Mouse (Mus musculus): Measurements from ENCODE around the gene Atp8b3.
A peak's percentile ranks its signal among the peaks of the same experiment; 100 is the strongest.

The Atp8b3 gene

DNA sequence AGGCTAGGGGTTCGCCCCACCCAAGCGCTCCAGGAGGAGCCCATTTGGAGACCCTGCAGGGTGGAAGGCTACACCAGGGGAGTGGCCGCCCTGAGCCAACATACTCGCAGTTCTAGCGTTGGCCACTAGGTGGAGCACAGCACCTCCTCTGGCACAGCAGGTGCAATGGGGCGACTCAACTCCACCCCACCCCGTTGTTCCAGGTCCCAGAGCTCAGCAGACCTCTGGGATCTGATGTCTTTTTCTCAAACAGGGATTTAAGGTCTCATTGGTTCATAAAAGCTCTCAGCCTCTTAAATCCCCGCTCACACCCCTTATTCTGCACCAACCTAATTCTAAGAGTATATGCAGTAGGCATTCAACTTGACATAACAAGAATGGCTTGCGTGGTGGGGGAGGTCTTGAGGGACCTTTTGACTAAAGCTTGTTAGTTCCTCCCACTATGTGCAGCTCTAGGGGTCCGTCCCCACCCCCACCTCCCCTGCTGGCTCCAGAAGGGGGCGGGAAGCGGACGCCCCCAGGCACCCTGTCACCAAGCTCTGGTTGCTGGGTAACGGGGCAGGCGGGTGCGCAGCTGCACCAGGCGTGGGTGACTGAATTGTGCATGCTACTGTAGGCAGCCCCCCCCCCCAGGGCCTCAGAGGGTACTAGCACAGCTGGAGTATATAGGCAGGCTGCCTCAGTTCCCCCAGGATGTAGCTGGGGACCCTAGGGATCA, 27.6 kb upstream of the Atp8b3 start:
- DNase-seq (ENCODE audit: low read depth): peak; percentile 93

DNA sequence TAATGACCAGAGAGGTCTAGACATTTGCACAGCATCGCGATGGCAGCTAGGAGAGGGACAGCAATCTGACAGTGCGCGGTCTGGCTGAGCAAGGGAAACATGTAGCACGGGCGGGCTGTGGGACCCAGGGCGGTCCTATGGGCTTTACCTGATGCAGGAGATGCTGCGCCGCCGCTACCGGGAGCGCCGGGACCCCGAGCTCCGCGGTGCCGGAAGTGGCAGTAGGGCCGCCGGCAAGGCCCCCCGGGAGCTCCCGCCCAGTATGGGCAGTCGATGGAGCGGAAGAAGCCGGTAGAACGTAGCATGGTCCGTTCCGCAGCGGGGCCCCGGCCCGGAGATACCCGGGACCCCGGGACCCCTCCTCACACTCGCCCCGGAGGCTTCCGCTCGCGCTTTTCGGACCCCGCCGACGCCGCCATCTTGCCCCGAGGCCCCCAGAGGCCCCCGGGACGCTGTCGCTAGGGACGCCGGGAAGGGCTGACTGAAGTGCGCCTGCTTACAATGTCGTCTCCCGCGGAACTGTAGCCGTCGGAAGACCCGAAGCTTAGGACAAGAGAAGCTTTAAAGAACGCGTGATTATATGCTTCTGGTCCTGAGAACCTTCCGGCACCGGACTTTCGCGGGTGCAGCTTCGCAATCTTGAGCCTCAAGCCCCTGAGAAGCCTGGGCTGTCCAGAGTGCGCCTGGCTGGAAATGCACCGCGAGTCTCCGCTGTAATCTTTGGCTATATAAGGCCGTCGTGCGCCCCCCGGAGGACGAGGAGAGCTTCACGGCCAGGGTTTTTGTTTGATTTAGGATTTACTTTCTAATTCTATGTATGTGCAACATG, 22.4 kb upstream of the Atp8b3 start, which contains the start of gene Rexo1:
Rexo1 (minus strand) TSS at position 445 of the 829 bp plus-strand sequence.
- peak; percentile 97 for DNase-seq (ENCODE audit: low read depth)

DNA sequence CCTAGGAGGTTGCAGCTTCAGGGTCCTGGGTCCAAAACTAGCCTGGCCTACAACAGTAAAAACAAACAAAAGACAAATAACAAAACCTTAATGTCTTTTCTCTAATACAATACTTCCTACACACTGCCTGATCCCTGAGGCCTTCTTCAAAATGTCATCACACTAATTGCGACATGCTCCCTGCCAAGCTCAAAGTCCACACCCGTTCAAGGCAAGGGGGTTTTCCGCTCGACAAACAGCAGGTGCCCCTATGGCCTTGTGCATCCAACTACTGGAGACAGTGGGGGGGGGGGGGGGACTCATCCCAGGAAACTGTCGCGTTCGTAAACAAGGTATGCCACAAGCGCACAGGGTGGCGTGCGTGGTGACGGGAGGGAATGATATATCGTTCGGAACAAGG, 21.7 kb upstream of the Atp8b3 start:
- DNase-seq (ENCODE audit: low read depth): no peak

DNA sequence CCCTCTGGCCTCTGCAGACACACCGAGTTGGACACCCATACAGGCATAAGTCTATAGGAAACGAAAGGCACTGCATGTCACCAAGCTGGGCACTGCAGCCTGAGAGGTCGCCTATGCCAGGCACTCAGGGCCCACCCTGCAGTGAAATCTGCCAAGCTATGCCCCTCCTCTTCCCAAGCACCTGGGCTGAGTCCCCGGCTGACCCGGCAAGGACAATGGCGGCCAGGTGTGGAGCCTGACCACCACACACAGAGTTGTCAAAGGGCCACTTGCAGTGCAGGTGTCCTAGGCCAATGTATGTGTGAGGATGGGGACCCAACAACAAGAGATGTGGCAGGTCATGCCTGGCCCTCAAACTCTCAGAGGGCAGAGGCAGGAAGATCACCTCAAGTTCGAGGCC, 20.5 kb upstream of the Atp8b3 start:
- no peak for DNase-seq (ENCODE audit: low read depth)

DNA sequence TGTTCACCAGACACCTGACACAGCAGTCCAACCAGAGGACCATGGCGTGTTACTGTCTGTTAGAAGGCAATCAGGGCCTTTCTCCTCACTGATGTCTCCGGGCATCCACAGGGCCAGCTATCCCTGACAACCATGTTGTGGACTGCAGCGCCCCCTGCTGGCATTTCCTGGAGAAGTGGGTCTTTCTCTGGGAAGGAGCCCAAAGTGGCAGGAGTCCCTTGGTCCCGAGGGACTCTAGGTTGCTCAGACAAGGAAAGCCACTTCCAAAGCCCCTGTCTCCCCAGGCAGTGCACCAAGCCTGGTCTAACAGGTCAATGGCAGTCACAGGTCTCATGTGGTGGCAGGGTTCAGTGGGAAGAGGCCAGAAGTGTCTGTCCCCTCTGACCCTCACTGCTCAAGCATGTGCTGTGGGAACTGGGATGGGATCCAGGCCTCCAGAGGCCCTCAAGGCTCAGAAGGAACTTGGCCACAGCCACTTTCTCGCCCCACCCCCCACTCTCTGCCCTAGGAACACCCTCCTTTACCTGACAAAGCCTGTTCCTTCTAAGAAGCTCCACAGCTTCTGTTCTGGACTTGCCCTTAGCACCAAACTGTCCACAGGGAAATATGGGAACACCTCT, 18.5 kb upstream of the Atp8b3 start:
- DNase-seq (ENCODE audit: low read depth): peak; percentile 74

DNA sequence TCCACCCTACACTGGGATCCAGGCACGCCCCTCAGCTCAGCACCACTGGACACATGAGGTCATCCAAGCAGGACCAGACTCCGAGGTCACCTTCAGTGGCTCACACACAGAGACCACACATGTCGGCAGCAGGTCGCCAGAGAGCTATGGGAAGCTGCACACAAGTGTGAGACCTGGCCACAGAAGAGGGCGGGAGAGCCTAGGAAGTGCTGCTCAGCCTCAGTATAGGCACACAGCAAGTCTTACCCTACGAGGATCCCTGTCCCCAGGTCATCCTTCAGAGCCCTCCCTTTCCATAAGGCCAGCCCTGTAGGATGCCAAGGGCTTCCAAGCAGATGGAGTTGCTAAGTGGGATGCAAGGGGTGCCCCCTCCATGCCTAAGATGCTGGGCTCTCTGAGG, 15.1 kb upstream of the Atp8b3 start:
- DNase-seq (ENCODE audit: low read depth): no peak

DNA sequence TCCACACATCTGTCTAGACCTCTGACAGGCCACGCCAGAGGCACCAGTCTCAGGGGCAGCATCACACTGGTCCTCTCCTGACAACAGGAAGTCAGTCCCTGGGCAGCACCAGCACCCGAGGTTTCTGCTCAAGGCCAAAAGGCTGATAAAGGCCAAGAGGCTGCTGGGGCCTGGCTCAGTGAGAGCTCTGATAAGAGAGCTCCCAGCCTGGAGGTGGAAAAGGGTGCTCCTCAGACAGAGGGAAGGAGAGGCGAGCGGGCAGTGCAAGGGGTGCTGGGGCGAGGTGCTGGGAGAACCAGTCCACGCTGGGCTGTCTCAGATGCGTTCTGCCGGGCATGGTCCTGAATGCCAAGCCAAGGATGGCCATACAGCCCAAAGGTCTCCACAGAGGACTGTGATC, 14.7 kb upstream of the Atp8b3 start:
- DNase-seq (ENCODE audit: low read depth): no peak

DNA sequence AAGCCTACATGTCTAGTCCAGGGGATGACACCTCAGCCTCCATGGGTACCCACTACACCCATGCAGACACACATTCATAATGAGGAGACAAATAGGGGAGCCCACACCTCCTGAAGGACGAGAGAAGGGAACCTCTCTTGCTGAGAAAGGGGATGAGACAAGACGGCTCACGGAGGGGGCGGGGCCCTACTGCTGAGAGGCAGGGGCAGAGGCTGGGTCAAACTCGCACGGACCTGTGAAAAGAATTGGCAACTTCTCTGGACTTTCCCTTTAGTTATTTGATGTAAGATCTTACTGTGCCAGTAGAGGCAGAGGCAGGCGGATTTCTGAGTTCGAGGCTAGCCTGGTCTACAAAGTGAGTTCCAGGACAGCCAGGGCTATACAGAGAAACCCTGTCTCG, 13.4 kb upstream of the Atp8b3 start:
- DNase-seq (ENCODE audit: low read depth): no peak

DNA sequence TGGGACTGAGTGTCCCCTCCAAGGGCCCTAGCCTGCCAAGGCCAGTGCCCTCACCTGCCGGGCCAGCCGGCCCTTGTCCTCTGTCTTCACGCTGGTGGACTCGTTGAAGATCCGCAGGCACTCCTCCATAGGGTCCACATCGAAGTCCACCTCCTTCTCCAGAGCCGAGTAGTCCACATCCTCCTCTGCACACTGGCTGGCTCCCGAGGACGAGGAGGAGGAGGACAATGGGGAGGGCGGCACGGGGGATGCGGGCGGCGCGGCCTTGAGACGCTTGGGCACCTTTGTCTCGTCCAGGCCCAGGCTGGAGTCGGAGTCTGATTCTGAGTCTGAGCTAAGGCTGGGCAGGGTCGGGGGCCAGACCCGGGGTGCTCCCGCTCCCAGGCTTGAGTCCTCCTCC, 10.4 kb upstream of the Atp8b3 start:
- DNase-seq (ENCODE audit: low read depth): no peak

DNA sequence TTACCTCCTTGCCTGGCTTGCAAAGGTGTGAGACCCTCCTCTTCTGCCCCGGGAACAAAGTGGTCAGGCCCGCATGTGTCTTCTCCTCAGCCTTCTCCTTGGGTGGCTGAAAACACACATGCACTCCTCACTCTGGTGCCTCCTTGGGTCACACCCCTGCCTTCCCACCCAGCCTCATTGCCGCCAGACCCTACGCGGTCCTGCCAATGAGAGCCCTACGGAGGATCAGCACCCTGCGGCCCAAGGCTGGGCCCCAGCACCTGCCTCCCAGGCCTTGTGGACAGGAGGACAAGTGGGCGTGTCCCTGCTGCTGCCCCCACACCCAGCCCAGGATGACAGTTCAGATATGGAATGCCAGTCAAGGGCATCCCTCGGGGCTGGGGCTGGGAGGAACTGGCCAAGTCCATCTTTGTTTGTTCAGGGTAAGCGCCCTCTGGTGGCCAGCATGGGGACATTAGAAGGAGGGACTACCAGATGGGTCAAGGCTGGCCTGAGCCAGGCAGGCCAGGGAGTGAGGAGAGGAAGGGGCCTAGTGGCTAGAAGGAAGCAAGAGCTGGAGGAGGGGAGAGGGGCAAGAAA, 9.6 kb upstream of the Atp8b3 start:
- DNase-seq (ENCODE audit: low read depth): peak; percentile 56

DNA sequence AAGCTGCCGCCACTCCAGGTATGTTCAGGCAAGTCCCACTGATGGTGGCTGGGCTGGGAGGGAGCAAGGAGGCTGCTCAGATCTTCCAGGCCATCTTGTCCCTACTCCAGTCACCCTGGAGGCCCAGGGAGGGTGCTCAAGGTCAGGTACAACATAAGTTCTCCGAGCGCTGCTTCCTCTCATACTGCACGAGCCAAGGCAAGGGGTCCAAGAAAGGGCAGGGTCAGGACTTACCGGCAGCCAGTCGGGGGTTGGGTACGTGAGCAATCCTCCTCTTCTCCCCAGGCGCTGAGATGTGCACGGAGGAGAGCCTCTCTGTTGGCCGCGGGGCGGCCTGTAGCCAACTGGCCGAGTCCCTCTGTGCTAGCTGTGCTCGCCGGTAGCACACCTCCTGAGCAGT, 8.6 kb upstream of the Atp8b3 start:
- DNase-seq (ENCODE audit: low read depth): no peak

DNA sequence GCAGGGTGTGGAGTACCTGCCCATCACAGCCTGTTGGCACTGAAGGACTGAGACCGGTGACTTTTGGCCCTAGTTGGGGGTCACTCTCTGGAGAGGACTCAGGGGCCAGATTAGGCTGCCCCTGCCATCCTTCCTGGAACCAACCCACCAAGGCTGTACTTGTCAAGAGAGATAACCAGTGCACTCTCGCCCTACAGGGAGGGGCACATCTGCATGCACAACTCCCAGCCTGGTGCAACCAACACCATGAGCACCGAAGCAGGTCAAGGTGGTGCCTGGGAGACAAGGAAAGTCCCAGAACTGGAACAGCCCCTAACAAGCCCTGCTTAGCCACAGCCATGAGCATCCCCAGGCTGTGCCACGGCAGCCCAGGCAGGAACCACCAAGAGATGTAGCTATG, 8.0 kb upstream of the Atp8b3 start:
- no peak for DNase-seq (ENCODE audit: low read depth)

DNA sequence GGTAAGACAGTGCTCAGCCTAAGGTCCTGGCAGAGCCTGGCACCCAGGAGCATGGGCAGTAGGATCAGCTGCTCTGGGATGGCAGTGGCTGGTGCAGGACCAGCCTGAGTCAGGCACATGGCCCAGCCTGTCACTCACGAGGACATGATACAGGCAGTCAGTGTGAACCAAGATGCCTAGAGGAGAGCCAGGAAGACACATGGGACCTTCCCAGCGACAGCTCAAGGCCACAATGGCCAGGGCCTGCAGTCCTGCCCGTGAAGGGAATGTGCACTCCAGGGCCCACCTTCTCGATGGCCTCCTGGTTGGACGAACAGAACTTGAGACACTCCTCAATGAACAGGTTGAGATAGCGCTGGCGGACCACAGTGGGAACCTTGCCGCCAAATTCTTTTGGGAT, 6.7 kb upstream of the Atp8b3 start:
- no peak for DNase-seq (ENCODE audit: low read depth)

DNA sequence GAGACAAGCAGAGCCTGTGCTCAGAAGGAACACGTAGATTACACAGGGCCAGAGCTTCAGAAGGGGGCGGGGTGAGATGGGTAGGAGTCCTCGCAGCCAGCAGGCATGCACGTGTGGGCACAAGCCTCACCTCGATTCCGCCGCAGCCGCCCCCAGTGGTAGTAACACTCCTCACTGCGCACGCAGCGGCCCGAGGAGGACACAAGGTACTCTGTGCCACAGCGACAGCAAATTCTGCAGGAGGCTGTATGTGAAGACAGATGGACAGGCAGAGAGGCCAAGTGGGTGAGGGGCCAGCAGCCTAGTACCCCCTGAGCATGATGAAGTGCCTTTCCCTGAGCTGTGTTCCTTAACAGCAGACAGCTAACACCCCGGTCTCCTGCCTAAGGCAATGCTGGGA, 4.9 kb upstream of the Atp8b3 start:
- no peak for DNase-seq (ENCODE audit: low read depth)

DNA sequence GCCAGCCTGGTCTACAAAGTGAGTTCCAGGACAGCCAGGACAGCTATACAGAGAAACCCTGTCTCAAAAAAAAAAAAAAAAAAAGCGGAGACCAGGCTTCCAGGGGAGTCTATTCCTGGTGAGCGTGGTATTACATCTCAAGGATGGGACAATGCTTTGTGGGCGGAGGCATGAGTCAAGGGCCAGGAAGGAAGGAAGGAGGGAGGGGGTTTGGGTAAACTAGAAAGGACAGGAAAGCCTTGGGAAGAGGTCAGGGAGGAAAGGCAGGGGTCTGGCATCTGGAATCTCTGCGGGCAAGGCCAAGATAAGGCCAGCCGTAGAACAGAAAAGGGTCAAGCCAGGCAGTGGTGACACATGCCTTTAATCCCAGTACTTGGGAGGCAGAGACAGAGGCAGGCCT, 569 bp upstream of the Atp8b3 start:
- no peak for DNase-seq (ENCODE audit: low read depth)

DNA sequence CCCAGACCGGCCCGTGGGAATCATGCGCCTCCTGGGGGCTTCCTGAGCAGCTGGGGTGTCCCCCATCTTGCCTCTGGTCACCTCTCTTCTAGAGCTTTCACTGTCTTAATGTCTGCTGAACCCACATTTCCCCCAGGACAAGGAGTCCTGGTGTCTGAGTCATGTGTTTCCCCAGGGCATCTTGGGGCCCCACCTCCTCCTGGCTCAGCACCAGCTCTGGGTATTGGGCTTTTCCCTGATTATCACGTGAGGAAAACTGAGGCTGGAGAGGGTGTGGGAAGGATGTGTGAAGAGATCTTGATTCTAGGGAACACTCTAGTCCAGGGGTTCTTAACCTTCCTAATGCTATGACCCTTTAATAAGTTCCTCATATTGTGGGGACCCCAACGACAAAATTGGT, 744 bp downstream of the Atp8b3 start:
- no peak for DNase-seq (ENCODE audit: low read depth)

DNA sequence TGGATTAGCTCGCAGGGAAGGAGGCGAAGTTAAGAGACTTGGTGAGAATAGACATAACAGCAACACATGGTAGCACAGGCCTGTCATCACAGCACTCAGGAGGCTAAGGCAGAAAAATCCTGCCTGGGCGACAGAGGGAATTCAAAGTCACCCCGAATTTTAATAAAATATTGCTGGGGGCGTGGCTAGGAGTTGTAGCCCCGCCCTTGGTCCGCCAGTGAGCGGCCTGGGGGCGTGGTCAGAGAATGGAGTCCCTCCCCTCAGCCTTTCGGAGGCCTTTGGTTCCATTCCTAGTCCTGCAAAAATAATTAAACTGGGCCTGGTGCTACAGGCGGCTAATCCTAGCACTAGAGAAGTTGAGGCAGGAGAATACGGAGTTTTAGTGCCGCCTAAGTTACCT, 3.2 kb downstream of the Atp8b3 start:
- no peak for DNase-seq (ENCODE audit: low read depth)

DNA sequence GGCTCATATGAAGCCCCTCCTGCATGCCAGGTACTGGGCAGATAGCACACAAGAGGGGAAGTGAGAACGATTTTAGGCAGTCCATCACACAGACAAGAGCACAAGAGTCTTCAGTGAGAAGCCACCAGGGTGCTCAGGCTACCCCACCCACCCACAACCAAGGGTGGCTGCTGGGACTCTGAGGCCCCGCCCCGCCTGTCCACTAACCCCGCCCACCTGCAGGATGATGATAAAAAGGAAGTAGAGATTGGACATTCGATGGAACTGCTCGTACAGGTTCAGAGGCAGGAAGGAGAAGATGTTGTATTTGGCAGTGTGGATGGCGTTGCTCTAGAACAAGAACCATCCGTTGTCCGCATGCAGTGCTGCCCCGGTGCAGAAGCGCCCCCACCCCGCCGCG, 3.9 kb downstream of the Atp8b3 start:
- no peak for DNase-seq (ENCODE audit: low read depth)

DNA sequence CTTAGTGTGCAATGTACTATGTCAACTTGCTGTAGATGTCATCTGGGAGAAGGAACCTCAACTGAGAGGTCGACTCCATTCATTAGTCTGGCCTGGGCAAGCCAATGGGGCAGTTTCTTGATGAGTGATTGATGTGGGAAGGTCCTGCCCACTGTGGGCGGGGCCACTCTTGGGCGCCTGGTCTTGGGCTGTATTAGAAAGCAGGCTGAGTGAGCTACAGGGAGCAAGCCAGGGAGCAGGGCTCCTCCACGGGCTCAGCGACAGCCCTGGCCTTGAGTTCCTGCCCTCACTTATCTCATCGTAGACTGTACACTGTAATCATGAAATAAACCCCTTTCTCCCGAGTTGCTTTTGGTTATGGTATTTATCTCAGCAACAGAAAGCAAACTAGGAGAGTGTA, 5.2 kb downstream of the Atp8b3 start:
- no peak for DNase-seq (ENCODE audit: low read depth)

DNA sequence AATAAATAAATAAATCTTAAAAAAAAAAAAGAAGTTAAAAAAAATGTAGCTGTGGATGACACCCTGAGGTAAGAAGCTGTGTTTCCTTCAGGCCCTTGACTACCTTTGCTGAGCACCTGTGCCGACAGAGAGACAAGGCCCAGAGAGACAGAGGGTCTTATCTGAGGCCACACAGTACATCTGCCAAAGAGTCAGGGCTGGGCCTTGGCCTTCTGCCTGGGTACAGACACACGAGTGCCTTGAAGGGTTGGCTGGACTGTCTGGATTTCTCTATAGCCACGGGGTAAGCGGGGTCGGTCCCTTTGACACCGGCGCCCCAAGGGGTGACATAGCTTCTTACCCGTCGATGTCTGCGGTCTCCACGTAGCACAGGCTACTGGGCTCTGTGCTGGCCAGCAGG, 6.1 kb downstream of the Atp8b3 start:
- DNase-seq (ENCODE audit: low read depth): no peak

DNA sequence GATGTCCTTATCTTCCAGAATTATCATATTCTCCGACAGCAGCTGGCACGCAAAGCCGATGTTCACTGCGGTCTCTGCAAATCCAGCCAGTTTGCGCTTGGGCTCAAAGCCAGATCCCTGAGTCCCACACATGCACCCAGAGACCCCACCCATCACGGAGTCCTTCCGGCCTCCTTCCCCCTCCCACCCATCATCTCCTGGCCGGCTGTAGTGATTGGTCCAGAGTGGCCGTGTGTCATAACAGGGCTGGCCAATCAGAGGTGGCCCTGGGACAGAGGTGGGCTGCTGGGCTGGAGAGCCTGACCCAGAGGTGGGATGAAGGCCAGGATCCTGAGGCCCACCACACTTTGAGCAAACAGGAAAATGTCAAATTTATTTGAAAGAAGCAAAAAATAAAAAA, 12.8 kb downstream of the Atp8b3 start:
- DNase-seq (ENCODE audit: low read depth): no peak

DNA sequence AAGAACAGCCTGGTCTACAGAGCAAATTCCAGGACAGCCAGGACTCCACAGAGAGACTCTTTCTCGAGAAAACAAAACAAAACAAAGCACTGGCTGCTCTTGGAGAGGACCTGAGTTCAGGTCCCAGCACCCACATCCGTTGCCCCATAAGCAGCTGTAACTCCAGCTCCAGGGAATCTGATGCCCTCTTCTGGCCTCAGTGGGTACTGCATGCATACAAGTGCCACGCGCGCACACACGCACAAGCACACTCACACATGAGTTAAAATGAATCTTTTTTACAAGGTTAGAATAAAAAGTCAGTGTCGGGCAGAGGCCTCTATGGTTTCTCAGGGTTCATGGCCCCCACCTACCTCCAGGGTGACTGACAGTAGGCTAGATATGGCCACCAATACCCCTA, 15.6 kb downstream of the Atp8b3 start:
- DNase-seq (ENCODE audit: low read depth): peak; percentile 43

DNA sequence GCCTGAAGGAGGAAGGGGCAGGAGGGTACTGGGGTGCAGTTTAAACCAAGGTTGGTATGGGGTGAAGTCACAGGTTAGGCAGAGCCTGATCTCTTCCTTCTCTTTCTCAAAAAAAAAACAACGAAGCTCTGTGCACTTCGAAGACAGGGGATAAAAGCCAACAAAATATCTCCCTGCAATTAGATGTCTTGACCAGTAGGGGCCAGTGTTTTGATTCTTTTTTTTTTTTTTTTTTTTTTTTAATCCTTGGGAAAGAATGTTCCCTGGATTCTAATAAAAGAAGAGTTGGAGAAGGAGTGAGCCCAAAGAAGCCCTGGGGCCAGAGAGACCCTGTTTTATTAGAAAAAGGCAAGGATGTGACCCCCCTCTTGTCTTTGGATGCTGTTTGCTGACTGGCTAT, 19.6 kb downstream of the Atp8b3 start:
- no peak for DNase-seq (ENCODE audit: low read depth)
